Mouse (Mus musculus): ENCODE data around the gene Setd5. TPM values are rescaled to one million over a fixed set of nuclear protein-coding genes. Genes with fewer than 3 reads are reported as not detected.

Gene Setd5
- total RNA-seq, 1 experiment, result 79.4 TPM

DNA sequence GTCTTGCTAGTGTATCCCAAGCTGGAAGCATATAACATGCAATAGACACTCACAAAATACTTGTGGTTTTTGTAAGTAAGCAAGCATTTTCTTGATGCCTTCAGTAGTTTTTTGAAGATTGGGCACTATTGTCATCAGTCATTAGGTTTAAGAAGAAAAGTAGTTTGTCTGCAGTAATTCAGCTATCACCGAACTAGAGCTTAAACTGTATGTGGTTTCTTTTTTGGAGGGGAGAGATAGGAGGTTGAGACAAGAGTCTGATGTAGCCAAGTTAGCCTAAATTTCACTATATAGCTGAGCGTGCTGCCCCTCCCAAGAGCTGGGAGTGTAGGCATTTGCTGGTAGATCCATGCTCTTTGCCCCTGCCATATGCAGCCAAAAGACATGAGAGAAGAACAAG is 28.8 kb upstream of the Setd5 start:
- DNase-seq (ENCODE audit: low read depth, low spot score), result no peak
- no peak overlapping the region for H3K4me3 ChIP-seq (ENCODE audit: insufficient read depth in 1 of 2, low read depth in 1 of 2, low read length in 2 of 2, poor library complexity in 1 of 2, severe bottlenecking in 1 of 2)
- peaks cover 0 to 4% of the 10 kb centered on the region in 2 experiments; a peak in 1 of 4 replicates for H3K4me1 ChIP-seq (ENCODE audit: control insufficient read depth in 2 of 2, insufficient read depth in 2 of 2, low read length in 2 of 2, poor library complexity in 1 of 2)
- H3K9me3 ChIP-seq (ENCODE audit: control insufficient read depth, insufficient read depth, low read depth, low read length), result no peaks in the 10 kb centered on the region
- H3K27ac ChIP-seq (ENCODE audit: insufficient read depth, low read depth, low read length, poor library complexity, severe bottlenecking), result no peak overlapping the region
- TF ChIP-seq ZNF384 (IDR thresholded peaks at IDR 0.05; ENCODE audit: low read depth, low read length) (no peak), CHD2 (IDR thresholded peaks at IDR 0.05; ENCODE audit: low read depth, low read length) (no peak), HCFC1 (IDR thresholded peaks at IDR 0.05; ENCODE audit: borderline replicate concordance, insufficient read depth, low read length) (no peak), ZC3H11A (IDR thresholded peaks at IDR 0.05; ENCODE audit: borderline replicate concordance, low read depth, low read length) (no peak), MAFK (IDR thresholded peaks at IDR 0.05; ENCODE audit: insufficient read depth, low read depth, low read length) (no peak)
- peaks cover 14% of the 10 kb centered on the region for H3K36me3 ChIP-seq (ENCODE audit: control insufficient read depth, insufficient read depth, low read length, poor library complexity, severe bottlenecking)
- H3K9ac ChIP-seq (ENCODE audit: insufficient read depth, low read depth, low read length, poor library complexity, severe bottlenecking), result no peak overlapping the region
- in situ Hi-C loops (cut with MboI; ENCODE audit: low sequenced_read_pairs in 2 of 2, unreplicated experiment in 2 of 2), result no loop called here

DNA sequence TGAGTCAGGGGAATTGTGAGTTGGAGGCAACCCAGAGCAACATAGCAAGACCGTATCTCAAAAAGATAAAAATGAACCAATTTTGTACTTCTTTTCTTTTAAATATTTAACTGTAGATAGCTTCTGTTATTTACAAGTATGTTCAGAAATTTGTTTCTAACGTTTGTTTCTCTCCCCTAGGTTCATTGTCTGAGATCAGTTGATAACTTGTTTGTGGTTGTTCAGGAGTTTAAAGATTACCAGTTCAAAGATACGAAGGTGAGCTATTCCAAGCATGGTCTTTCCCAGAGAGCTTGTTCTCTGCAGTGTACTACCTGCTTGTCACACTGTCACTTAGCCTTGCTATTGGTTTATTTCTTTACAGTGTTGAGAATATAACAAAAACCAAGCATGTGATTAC is 28.0 kb upstream of the Setd5 start:
- Histone ChIP-seq H3K36me3 (ENCODE audit: control insufficient read depth, insufficient read depth, low read length, poor library complexity, severe bottlenecking) (peaks cover 17% of the 10 kb centered on the region), H3K4me1 (ENCODE audit: control insufficient read depth in 2 of 2, insufficient read depth in 2 of 2, low read length in 2 of 2, poor library complexity in 1 of 2) (peaks cover 0 to 4% of the 10 kb centered on the region in 2 experiments; a peak in 1 of 4 replicates), H3K9ac (ENCODE audit: insufficient read depth, low read depth, low read length, poor library complexity, severe bottlenecking) (no peak overlapping the region), H3K27ac (ENCODE audit: insufficient read depth, low read depth, low read length, poor library complexity, severe bottlenecking) (no peak overlapping the region), H3K4me3 (ENCODE audit: insufficient read depth in 1 of 2, low read depth in 1 of 2, low read length in 2 of 2, poor library complexity in 1 of 2, severe bottlenecking in 1 of 2) (no peak overlapping the region), H3K9me3 (ENCODE audit: control insufficient read depth, insufficient read depth, low read depth, low read length) (no peaks in the 10 kb centered on the region)
- no peak for TF ChIP-seq ZNF384 (IDR thresholded peaks at IDR 0.05; ENCODE audit: low read depth, low read length)
- TF ChIP-seq MAFK (IDR thresholded peaks at IDR 0.05; ENCODE audit: insufficient read depth, low read depth, low read length), result no peak
- no peak for TF ChIP-seq CHD2 (IDR thresholded peaks at IDR 0.05; ENCODE audit: low read depth, low read length)
- TF ChIP-seq HCFC1 (IDR thresholded peaks at IDR 0.05; ENCODE audit: borderline replicate concordance, insufficient read depth, low read length), result no peak
- TF ChIP-seq ZC3H11A (IDR thresholded peaks at IDR 0.05; ENCODE audit: borderline replicate concordance, low read depth, low read length), result no peak
- no peak for DNase-seq (ENCODE audit: low read depth, low spot score)
- in situ Hi-C loops (cut with MboI; ENCODE audit: low sequenced_read_pairs in 2 of 2, unreplicated experiment in 2 of 2), result no loop called here

DNA sequence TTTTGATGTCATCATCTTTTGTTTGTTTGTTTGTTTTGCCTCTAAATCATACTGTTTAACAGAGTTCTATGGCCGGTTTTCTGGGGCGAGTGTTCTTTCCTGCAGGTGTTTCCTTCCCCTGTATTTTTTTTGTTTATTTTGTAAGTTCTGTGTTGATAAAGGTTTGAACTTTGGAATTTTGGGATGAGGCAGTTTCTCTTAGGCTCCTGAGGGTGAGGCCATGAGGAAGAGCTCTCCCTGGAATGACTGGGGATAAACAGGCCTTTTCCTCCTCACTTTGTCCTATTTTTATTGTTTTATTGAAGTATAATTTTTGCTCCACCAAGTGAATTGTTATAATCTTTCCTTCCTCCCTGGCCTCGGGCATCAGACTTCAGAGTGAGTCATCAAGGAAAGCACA is 24.2 kb upstream of the Setd5 start:
- DNase-seq (ENCODE audit: low read depth, low spot score), result no peak
- H3K27ac ChIP-seq (ENCODE audit: insufficient read depth, low read depth, low read length, poor library complexity, severe bottlenecking), result no peak overlapping the region
- no peaks in the 10 kb centered on the region for H3K9me3 ChIP-seq (ENCODE audit: control insufficient read depth, insufficient read depth, low read depth, low read length)
- no peaks in the 10 kb centered on the region for H3K4me1 ChIP-seq (ENCODE audit: control insufficient read depth in 2 of 2, insufficient read depth in 2 of 2, low read length in 2 of 2, poor library complexity in 1 of 2)
- TF ChIP-seq ZC3H11A (IDR thresholded peaks at IDR 0.05; ENCODE audit: borderline replicate concordance, low read depth, low read length), result no peak
- TF ChIP-seq ZNF384 (IDR thresholded peaks at IDR 0.05; ENCODE audit: low read depth, low read length), result no peak
- no peak for TF ChIP-seq MAFK (IDR thresholded peaks at IDR 0.05; ENCODE audit: insufficient read depth, low read depth, low read length)
- no peak for TF ChIP-seq CHD2 (IDR thresholded peaks at IDR 0.05; ENCODE audit: low read depth, low read length)
- no peak for TF ChIP-seq HCFC1 (IDR thresholded peaks at IDR 0.05; ENCODE audit: borderline replicate concordance, insufficient read depth, low read length)
- in situ Hi-C loops (cut with MboI; ENCODE audit: low sequenced_read_pairs in 2 of 2, unreplicated experiment in 2 of 2), result no loop called here
- no peak overlapping the region for H3K9ac ChIP-seq (ENCODE audit: insufficient read depth, low read depth, low read length, poor library complexity, severe bottlenecking)
- H3K4me3 ChIP-seq (ENCODE audit: insufficient read depth in 1 of 2, low read depth in 1 of 2, low read length in 2 of 2, poor library complexity in 1 of 2, severe bottlenecking in 1 of 2), result no peak overlapping the region
- H3K36me3 ChIP-seq (ENCODE audit: control insufficient read depth, insufficient read depth, low read length, poor library complexity, severe bottlenecking), result peaks cover 15% of the 10 kb centered on the region

DNA sequence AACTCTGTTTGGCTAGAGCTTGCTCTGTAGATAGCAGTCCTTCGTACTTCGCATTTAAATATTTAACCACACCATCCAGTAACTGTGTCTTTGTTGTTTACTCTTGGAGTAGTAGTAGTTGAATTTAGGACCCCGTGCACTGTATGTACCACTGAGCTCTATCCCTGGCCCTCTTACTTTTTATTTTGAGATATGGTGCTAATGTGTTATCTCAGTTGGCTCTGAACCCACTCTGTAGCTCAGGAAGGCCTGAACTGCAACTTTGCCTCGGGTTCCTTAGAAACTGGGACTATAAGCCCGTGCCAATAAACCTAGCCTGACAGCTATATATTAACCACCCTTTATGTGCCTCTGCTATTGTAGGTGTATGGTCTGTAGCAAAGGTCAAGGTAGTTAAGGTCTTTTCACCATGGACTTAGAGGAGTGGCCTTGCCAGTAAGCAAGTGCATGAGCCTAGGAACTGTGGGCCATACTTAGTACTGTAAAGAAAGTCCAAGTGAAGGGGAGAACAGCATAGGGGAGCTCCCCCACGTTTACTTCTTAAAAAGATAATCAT is 22.5 kb upstream of the Setd5 start:
- TF ChIP-seq ZNF384 (IDR thresholded peaks at IDR 0.05; ENCODE audit: low read depth, low read length) (no peak), MAFK (IDR thresholded peaks at IDR 0.05; ENCODE audit: insufficient read depth, low read depth, low read length) (no peak), HCFC1 (IDR thresholded peaks at IDR 0.05; ENCODE audit: borderline replicate concordance, insufficient read depth, low read length) (no peak), CHD2 (IDR thresholded peaks at IDR 0.05; ENCODE audit: low read depth, low read length) (no peak), ZC3H11A (IDR thresholded peaks at IDR 0.05; ENCODE audit: borderline replicate concordance, low read depth, low read length) (no peak)
- Histone ChIP-seq H3K4me3 (ENCODE audit: insufficient read depth in 1 of 2, low read depth in 1 of 2, low read length in 2 of 2, poor library complexity in 1 of 2, severe bottlenecking in 1 of 2) (no peak overlapping the region), H3K9ac (ENCODE audit: insufficient read depth, low read depth, low read length, poor library complexity, severe bottlenecking) (no peak overlapping the region), H3K4me1 (ENCODE audit: control insufficient read depth in 2 of 2, insufficient read depth in 2 of 2, low read length in 2 of 2, poor library complexity in 1 of 2) (no peaks in the 10 kb centered on the region), H3K9me3 (ENCODE audit: control insufficient read depth, insufficient read depth, low read depth, low read length) (no peaks in the 10 kb centered on the region), H3K36me3 (ENCODE audit: control insufficient read depth, insufficient read depth, low read length, poor library complexity, severe bottlenecking) (peaks cover 15% of the 10 kb centered on the region), H3K27ac (ENCODE audit: insufficient read depth, low read depth, low read length, poor library complexity, severe bottlenecking) (no peak overlapping the region)
- in situ Hi-C loops (cut with MboI; ENCODE audit: low sequenced_read_pairs in 2 of 2, unreplicated experiment in 2 of 2), result no loop called here
- no peak for DNase-seq (ENCODE audit: low read depth, low spot score)

Measured in ES-E14 (cell line).